9 mouse cellular contexts compared by ENCODE assay signal in genomic region chr19:48090393-48090792, GRCm38 (mm10).
DNase-seq lines count a peak whose midpoint lies in the region; ATAC-seq and TF ChIP-seq lines count a peak whose summit lies in the region.
"Had no signal": no experiment of that assay in that cellular context is flagged by ENCODE, and none has a peak within 500 bp of the region (broad histone marks: within the 10 kb centered on the region; RNA-seq: fewer than 3 reads in every experiment).

No protein-coding gene starts in this region.

- peak; percentile 83 for TF ChIP-seq CTCF in layer of hippocampus, adult 2 months (conservative IDR thresholded peaks at IDR 0.05)

- DNase-seq in cerebellum, postnatal 25 days: peak; percentile 14 to 39
- no peak for DNase-seq in cerebellum, adult 11 months
- DNase-seq in layer of hippocampus, adult 11-12 months (ENCODE audit: low spot score): peak; percentile 24
- DNase-seq in layer of hippocampus, adult 9-10 months (ENCODE audit: low spot score): no peak
- DNase-seq in adrenal gland, adult 8-10 months: peak; percentile 1
- peak; percentile 29 to 59 for DNase-seq in layer of hippocampus, adult 2 months (ENCODE audit: low spot score in 2 of 2)
- DNase-seq in retina, embryonic 14.5 days (ENCODE audit: low spot score): peak; percentile 57

- ATAC-seq in megakaryocyte-erythroid progenitor cell, adult 5-6 weeks (replicated peaks; ENCODE audit: low FRiP score, low TSS enrichment, poor library complexity, severe bottlenecking): no peak

- no peak overlapping the region for H3K27ac ChIP-seq in layer of hippocampus, adult 2 months
- H3K27ac ChIP-seq: lung, embryonic 15.5 days had no signal

- no peak overlapping the region for H3K4me3 ChIP-seq in layer of hippocampus, adult 2 months
- H3K4me3 ChIP-seq: lung, embryonic 15.5 days had no signal

Comparison
In these comparisons a context has a peak if more than half of its experiments do, and no peak if none do; other contexts are left out.
1. DNase-seq: peak in cerebellum, postnatal 25 days (2 of 2), layer of hippocampus, adult 11-12 months (single experiment), adrenal gland, adult 8-10 months (single experiment), layer of hippocampus, adult 2 months (2 of 2) and retina, embryonic 14.5 days (single experiment); none in cerebellum, adult 11 months (single experiment) and layer of hippocampus, adult 9-10 months (single experiment).